Mouse (Mus musculus) ES-CJ7 (cell line): Measurements from ENCODE around the gene Rab27a.
"Not testable (repeated sequence)": the region's sequence is repeated elsewhere in the genome, so short reads cannot be mapped to it uniquely, and the experiment has no call there.

Experiments
- DNase-seq: peaks from one replicate; pipeline ENCODE4 v3.0.0; 2011; ENCODE audit warnings: low read depth, low spot score

Gene Rab27a

DNA sequence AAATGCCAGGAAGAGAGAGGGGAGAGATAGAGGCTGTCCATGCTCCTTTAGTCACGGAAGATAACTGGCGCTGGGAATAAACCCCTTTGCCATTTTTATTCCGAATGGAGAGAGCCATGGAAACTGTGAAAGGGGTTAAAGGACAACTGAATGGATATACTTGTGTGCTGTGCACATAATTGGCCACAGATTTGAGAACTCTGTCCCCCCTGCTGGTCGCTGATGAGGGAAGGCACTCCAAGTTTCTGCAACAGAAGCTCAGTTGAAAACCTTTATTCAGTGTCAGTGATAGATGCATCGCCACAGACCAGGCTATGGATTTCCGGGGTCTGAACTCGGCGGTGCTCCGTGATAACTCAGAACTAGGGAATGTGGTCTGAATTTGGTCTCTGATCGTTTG is 45.5 kb downstream of the Rab27a start:
- DNase-seq = no peak

DNA sequence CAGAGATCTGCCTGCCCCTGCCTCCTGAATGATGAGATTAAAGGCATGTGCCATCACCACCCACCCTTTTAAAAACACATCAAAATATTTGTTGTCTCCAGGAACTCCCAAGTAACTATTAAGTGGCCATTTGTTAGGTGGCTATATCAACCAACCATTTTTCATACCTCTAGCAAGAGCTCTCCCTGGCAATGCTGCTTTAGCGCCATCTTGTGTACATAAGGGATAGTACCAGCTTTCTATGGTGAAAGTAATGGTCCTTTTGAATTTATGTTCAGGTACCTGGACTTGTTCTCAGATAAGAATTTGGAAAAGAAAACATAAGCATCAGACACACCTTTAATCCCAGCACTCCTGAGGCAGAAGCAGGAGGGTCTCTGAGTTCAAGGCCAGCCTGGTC is 47.1 kb downstream of the Rab27a start:
- DNase-seq = peak; percentile 76

DNA sequence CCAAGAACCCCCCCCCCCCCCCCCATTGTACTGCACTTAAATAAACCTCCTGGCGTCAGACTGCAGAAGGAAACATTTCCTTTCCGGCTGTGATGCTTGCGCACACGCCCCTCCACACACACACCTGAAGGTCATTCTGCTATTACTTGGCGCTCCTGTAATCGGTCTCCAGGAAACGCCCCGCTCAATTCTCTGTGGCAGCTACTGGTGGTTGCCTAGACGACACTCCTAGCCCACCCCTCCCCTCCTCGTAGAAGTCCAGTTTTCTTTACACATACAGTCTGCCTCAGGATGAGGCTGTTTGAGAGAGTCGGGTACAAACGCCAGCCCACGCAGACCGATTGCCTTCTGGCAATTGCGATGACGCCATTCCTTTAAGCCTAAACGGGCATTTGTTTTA is 49.9 kb downstream of the Rab27a start:
- DNase-seq = peak; percentile 97

DNA sequence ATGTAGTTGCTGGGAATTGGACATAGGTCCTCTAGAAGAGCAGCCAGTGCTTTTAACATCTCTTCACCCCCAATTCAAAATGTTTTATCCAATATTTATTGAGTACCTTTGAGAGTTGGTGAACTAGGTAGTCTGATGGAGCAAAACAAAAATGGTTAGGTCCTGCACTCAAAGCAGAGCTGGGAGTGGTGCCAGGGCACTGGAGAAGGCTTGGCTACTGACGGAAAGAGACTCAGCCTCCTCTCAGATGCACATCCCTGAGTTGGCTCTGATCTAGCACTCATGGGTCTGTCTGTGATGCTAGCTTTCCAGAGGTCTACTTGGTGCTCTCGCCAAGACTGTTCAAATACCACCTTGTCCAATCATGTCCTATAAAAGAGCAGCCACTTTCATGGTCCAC is 53.2 kb downstream of the Rab27a start:
- no peak for DNase-seq

DNA sequence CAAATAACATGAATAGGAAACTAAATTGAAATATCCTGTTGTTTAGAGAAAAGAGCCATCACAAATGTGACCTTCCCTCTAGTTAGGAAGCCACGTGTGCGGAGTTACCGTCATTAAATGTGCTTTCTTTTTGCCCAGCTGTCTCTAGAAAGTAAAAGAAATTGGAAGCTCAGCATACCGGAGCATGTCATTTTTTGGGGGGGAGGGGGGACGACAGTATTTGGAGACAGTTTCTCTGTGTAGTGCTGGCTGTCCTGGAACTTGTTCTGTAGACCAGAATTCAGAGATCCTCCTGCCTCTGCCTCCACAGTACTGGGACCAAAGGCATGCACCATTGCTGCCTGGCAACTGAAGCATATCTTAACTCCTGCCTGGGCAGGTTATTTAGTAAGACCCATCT is 56.9 kb downstream of the Rab27a start, which contains the start of gene Khdc3:
TSS of gene Khdc3 (plus strand) at position 301 of the 400 bp plus-strand sequence.
- no peak for DNase-seq

DNA sequence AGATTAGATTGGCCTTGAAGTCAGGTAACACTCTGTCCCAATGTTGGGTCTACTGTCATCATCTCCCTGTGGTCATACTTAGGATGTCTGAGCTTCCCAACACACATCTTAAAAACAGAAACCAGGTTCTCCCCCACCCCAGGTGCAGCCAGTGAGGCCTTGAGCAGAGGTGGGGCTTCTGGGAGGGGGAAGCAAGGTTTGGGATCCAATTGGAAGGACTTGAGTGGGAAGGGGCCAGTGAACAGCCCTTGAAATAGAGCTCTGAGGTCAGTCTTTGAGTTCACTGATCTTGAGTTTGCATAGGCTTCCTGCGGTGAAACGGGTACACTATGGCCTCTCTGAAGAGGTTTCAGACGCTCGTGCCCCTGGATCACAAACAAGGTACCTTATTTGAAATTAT is 57.5 kb downstream of the Rab27a start, which contains the start of gene Gm20509:
TSS of gene Gm20509 (plus strand) at position 290 of the 400 bp plus-strand sequence.
- peak; percentile 66 for DNase-seq

DNA sequence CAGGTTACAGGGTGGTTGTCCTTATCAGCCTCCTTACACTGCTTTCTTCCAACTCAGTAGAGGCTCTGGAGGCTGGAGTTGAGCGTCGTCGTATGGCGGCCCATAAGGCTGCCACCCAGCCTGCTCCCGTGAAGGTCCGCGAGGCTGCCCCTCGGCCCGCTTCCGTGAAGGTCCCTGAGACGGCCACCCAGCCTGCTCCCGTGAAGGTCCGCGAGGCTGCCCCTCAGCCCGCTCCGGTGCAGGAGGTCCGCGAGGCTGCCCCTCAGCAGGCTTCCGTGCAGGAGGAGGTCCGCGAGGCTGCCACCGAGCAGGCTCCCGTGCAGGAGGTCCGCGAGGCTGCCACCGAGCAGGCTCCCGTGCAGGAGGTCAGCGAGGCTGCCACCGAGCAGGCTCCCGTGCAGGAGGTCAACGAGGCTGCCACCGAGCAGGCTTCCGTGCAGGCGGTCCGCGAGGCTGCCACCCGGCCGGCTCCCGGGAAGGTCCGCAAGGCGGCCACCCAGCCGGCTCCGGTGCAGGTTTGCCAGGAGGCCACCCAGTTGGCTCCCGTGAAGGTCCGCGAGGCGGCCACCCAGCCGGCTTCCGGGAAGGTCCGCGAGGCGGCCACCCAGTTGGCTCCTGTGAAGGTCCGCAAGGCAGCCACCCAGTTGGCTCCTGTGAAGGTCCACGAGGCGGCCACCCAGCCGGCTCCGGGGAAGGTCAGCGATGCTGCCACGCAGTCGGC is 58.7 kb downstream of the Rab27a start:
- no peak for DNase-seq

DNA sequence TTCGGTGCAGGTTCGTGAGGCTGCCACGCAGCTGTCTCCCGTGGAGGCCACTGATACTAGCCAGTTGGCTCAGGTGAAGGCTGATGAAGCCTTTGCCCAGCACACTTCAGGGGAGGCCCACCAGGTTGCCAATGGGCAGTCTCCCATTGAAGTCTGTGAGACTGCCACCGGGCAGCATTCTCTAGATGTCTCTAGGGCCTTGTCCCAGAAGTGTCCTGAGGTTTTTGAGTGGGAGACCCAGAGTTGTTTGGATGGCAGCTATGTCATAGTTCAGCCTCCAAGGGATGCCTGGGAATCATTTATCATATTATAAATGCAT is 59.2 kb downstream of the Rab27a start:
- no peak for DNase-seq

DNA sequence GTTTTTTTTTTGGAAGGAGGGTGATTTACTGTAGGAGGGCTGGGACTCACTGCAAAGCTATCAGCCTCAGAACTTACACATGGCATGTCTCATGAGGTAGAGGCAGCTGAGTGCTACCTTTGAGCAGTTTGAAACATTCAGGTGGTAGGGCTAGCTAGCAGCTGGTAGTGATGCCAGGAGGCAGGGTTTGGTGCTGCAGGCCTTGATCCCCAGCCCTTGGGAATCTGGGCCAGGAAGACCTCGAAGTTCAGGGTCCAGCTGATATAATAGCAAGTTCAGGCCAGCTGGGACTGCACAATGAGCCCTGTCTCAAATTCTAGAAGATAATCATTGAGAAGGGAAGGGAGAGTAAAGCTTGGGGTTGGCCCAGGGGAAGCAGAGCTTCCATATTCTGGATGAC is 60.5 kb downstream of the Rab27a start:
- DNase-seq = no peak

DNA sequence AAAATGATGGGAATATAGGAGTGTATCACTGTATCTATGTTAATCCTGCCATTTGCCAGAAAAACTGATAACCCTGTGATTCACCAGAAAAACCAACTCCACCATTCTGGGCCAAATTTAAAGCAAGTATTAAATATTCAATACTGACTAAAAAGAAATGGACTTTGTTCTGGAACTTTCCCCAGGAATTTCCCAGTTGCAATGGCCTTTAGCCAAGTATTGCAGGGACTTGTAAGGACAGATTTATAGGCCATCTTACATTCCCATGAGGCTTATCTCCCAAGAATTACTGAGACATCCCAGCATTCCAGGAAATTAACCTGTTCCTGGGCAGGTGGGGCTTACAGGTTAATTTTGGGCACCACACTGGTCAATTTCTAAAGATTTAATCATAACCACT is 61.1 kb downstream of the Rab27a start:
- DNase-seq = no peak

DNA sequence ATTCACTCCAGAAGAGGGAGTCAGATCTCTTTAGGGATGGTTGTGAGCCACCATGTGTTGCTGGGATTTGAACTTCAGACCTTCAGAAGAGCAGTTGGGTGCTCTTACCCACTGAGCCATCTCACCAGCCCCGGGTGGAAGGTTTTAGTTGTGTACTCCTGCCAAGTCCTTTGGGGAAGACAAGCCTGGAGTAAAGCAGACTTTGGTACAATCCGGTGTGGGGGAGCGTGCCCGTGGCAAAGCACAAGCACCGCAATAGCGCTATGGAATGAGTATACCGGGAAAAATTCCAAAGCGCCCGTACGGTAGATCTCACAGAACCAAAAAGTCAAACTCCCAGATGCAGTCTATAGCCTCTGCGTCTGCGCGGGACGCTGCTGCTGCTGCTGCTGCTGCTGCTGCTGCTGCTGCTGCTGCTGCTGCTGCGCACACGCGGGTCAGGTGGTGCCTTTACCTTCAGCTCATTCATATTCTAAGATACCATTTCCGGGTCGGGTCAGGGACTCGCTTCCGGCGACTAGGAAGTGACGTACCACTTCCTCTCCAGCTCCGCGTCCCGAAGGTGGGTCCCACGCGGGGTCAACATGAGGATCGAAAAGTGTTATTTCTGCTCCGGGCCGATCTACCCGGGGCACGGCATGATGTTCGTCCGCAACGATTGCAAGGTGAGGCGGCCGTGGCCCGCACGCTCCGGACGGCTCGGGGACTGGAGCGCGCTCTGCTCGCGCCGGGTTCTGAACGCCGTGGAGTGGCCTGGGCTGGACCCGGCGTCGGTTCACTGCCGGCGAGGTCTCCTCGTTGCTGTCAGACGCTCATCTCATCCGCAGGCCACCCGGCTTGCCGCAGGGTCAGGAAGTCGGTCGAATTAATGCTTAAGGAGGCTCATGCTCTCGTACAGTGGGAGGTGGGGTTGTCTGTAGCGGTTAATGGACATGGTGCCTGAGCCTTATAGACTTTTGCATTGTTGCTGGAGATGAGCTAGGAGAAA is 68.6 kb downstream of the Rab27a start, which contains the start of gene Rsl24d1:
TSS of gene Rsl24d1 (plus strand) at position 508 of the 988 bp plus-strand sequence.
- peak; percentile 97 for DNase-seq

DNA sequence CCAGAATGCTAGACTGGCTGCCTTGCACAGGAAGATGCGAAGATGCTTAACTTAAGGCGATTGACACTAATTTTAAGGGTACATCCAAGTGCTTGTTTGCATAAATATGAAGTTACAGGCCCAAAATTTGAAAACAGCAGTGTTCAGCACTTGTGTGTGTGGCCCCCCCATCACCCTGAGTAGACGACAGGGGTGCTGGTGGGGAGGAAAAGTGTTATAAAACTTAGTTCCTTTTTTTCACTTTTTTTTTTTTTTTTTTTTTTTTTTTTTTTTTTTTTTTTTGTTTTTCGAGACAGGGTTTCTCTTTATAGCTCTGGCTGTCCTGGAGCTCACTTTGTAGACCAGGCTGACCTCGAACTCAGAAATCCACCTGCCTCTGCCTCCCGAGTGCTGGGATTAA is 72.0 kb downstream of the Rab27a start:
- DNase-seq = not testable (repeated sequence)

DNA sequence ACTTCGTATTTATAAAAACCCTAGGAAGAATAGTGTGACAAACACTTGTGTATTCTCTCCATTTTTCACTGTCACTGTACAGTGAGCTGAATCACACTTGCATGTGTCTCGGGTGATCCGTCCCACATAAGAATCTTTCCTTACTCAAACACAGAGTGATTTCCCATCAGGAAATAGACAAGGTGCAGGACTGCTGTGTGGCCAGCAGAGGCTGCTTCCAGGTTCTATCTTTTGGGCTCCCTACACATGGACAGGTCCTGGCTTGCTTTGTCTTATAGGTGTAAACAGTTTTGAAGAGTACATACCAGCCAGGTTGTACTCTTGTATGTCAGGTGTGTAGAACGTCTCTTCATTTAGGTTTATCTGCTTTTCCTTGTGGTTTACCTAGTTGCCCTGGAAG is 73.4 kb downstream of the Rab27a start:
- peak; percentile 45 for DNase-seq

DNA sequence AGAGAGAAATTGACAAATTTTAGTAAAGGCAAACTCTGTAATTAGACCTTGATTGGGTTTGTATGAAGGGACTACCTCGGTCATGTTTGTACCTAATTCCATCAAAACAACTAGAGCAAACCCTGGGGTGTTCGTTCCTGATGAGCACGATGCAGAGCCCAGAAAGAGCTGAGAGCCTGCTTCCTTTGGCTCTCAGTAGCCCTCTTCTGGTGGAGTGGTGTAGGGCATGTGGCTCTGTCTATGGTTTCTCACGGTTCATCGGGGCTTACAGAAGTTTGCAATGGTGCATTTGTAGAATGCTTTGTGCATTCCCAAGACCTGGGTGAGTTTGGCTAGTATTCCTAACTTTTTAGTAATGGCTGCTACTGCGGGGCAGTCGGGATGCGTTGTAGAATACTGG is 77.1 kb downstream of the Rab27a start:
- peak; percentile 68 for DNase-seq

DNA sequence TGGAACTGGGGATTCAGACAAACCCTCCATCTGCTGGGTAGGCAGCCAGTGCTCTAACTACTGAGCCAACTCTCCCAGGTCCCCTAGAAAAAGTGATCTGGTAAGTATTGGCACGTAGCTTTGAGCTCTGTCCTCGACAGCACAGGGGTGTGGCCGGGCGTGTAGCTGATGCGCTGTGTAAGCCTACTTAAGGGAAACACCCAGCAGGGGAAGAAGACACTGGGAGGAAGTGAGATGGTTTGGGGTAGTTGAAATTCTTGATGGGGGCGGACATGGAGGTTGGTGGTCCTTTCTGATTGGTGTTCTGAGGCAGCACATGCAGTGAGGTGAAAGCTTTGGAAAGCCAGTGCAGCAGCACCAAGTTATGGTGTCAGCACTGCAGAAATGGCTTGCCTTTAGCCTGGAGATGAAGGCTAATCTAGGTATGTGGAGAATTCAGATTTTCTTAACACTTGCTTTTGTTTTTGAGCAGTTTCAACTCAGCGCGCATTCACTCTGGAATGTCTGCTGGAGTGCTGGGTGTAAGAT is 80.5 kb downstream of the Rab27a start:
- DNase-seq = peak; percentile 58

DNA sequence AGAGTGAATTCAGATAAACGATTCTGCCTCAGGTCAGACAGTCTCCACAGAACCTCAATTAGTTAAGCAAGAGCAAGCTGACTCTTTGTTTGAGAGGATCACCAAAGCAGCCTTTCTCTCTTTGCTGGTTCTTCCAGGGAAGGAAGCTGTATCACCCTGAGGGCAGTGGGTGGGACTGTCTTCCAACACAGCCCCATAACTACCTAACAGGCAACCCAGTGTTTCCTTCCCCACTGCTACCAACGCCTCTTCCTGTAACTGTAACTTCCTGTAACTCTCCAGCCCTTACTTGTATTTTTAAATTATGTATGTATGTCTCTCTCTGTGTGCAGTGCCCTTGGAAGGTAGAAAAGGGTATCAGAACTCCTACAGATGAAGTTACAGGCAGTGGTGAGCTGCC is 82.8 kb downstream of the Rab27a start:
- DNase-seq = no peak

DNA sequence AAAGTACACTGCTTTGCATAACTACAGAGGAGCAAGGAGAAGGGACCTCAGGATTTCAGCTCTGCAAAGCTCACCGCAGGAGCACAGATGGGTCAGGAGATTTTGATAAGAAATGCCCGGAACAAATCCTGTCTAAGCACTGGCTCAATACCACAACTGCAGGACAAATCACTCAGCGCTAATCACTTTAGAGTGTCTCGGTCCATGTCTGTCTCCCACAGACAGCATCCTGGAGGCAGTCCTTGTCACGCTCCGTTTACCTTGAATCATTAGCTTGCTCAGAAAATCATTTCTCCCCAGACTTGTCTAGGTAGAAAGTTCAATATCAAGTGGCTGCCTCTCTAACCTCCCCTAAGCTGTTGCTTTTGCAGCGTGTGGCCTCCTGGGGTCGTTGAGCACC is 85.2 kb downstream of the Rab27a start:
- no peak for DNase-seq

DNA sequence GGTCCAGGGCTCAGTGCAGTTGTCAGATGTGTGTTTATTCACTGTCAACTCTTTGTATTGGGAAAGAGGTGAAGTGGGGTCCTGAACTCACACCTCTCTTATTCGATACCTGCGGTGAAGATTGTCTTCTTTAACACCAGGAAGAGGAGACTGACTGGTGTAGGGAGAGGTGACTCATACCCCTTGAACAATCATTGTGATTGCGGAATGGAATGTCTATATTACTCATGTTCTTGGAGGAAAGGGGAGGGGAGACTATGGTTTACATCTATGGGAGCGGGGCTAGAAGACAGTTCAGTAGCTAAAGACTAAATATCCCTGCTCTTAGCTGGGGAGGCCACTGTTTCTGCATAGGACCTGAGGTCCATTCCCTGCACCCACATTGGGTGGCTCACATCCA is 85.9 kb downstream of the Rab27a start:
- no peak for DNase-seq

DNA sequence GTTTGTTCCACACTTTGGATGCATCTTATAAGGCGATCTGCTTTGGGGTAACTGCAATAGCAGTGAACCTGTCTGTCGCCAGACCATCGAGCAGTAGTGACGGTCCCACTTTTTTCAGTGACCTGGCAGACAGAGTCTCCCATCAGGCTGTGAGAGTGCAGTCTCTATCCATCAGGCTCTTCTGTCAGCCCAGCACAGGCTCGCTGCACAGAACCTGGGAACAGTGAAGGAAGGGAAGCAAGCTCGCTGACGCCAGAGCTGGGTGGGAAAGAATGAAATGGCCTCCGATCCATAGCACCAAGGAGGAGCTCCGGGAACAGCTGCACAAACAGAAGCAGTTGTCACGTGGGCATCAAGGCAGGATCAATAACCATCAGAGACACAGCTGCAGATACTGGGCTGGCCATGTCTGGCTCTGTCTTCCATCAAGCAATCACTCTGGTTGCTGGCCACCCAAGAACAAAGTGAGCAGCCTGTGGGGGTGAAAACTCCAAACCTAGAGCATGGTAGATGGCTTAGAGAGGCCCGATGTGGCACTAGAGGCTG is 92.8 kb downstream of the Rab27a start:
- DNase-seq = no peak
